Mouse (Mus musculus) megakaryocyte, embryonic 14.5 days (primary cell): ENCODE data around the gene March2. TPM values are rescaled to one million over a fixed set of nuclear protein-coding genes. Genes with fewer than 3 reads are reported as not detected.
A peak's percentile ranks its signal among the peaks of the same experiment; 100 is the strongest.

Experiments
- H3K27me3 ChIP-seq: replicated peaks from 2 replicates; pipeline ENCODE3; 2012; ENCODE audit warnings: inconsistent platforms
- H3K36me3 ChIP-seq: replicated peaks from 2 replicates; pipeline ENCODE3; 2012; ENCODE audit warnings: low read length, inconsistent platforms, mixed read lengths
- H3K4me1 ChIP-seq: 2 replicates; pipeline ENCODE4 v1.6.1; 2012; ENCODE audit warnings: inconsistent platforms
- H3K4me3 ChIP-seq: replicated peaks from 2 replicates; pipeline ENCODE3; 2012; ENCODE audit warnings: moderate library complexity, mild to moderate bottlenecking, inconsistent platforms
- H3K9me3 ChIP-seq: 2 replicates; pipeline ENCODE4 v1.6.1; 2012; ENCODE audit warnings: inconsistent platforms
- FLI1 ChIP-seq: IDR thresholded peaks from 2 replicates; pipeline ENCODE4 v1.6.1; 2012; ENCODE audit warnings: low read length, inconsistent platforms, mixed read lengths
- GATA1 ChIP-seq: IDR thresholded peaks from 3 replicates; pipeline ENCODE4 v1.6.1; 2012; ENCODE audit warnings: mixed read lengths, low read length, inconsistent platforms, borderline replicate concordance
- polyA plus RNA-seq: library from polyadenylated mRNA; stranded (reverse); fragments of >175 nt; gene quantifications from 2 replicates; pipeline ENCODE4 v1.2.3, GENCODE M21; 2012; ENCODE audit warnings: low replicate concordance; ENCODE audit not compliant: insufficient read depth

March2 gene
- polyA plus RNA-seq, 1 experiment, result 126 TPM

DNA sequence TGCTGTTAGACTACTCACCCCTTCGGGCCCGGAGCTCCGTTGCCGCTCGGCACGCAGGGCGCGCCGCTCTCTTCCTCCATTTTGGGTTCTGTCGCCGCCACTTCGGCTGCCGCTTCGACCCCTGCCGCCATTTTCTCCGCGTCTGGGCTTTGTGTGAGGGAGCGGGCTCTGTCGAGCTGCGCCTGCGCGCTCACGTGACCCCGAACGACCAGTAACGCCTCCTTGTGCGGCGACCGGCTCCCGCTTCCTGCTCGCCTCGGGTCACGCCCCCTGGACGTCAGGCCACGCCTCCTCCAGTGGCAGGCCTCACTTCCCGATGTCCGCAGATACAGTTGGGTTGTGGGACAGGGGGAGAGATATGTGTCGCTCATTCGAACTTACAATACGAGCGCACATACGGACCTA, 33.2 kb downstream of the March2 start:
- Histone ChIP-seq H3K36me3 (peaks cover 50% of the 10 kb centered on the region), H3K4me1 (peaks cover 52% of the 10 kb centered on the region), H3K27me3 (no peaks in the 10 kb centered on the region), H3K4me3 (peak overlapping the region; percentile 93), H3K9me3 (no peaks in the 10 kb centered on the region)
- TF ChIP-seq GATA1 (no peak), FLI1 (no peak; the same call in 1 of the 2 replicates)

GRCm38 (mm10) chr17:33684671-33685231, 33.7 kb downstream of the March2 start:
- Histone ChIP-seq H3K4me3 (peak overlapping the region; percentile 93), H3K36me3 (peaks cover 46% of the 10 kb centered on the region), H3K27me3 (no peaks in the 10 kb centered on the region), H3K4me1 (peaks cover 55% of the 10 kb centered on the region), H3K9me3 (no peaks in the 10 kb centered on the region)
- no peak for TF ChIP-seq GATA1
- TF ChIP-seq FLI1, result no peak; the same call in 1 of the 2 replicates

DNA sequence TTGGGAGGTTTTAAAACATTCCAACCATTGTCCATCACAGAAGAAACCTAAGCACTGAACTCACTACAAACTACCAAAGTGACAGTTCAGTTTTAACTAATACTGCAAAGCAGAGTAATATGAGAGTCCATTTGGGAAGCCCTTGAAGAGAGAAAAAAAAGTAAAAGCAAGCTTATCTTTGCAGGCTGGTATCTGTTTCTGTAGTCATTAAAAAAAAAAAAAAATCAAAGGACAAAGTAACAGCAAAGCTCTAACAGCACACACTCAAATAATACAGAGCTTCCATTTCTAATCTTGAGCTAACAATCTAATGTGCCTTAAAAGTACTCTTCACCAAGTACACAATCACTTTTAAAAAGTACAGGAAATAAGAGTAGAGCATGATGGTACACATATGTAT, 36.7 kb downstream of the March2 start:
- Histone ChIP-seq H3K4me1 (peaks cover 74% of the 10 kb centered on the region), H3K9me3 (no peaks in the 10 kb centered on the region)

GRCm38 (mm10) chr17:33678771-33679170, 39.7 kb downstream of the March2 start:
- H3K36me3 ChIP-seq, result peaks cover 62% of the 10 kb centered on the region
- H3K4me1 ChIP-seq, result peaks cover 80% of the 10 kb centered on the region
- H3K4me3 ChIP-seq, result no peak overlapping the region
- H3K9me3 ChIP-seq, result no peaks in the 10 kb centered on the region
- no peaks in the 10 kb centered on the region for H3K27me3 ChIP-seq
- TF ChIP-seq GATA1, result no peak
- TF ChIP-seq FLI1, result no peak

More for the DNA sequence above, 36.7 kb downstream of the March2 start:
- H3K36me3 ChIP-seq, result peaks cover 48% of the 10 kb centered on the region
- H3K27me3 ChIP-seq, result no peaks in the 10 kb centered on the region
- TF ChIP-seq GATA1, result no peak
- no peak for TF ChIP-seq FLI1
- peak overlapping the region; percentile 67 for H3K4me3 ChIP-seq

GRCm38 (mm10) chr17:33676086-33676485, 42.4 kb downstream of the March2 start:
- TF ChIP-seq FLI1, result no peak
- no peak for TF ChIP-seq GATA1
- H3K4me1 ChIP-seq, result peaks cover 70% of the 10 kb centered on the region
- H3K36me3 ChIP-seq, result peaks cover 68% of the 10 kb centered on the region
- H3K4me3 ChIP-seq, result no peak overlapping the region
- no peaks in the 10 kb centered on the region for H3K9me3 ChIP-seq
- H3K27me3 ChIP-seq, result no peaks in the 10 kb centered on the region

DNA sequence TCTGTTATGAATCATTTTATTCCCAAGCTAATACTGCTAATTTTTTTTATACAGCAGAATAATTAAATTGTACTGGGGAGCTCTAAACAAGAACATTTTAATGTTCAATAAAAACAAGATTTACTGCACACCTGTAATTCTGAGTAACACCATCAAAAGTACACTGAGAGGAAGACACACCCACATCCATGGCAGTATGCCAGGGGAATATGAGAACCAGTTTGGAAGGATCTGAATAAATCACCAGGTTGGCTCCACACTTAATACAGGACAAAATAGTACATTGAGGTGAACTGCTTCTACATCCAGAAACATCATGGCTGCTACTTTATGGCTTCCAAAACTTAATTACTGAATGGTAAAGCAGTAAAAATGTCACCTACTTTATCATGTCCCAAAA, 43.0 kb downstream of the March2 start:
- peaks cover 68% of the 10 kb centered on the region for H3K4me1 ChIP-seq
- no peak for TF ChIP-seq FLI1
- TF ChIP-seq GATA1, result no peak
- H3K4me3 ChIP-seq, result no peak overlapping the region
- no peaks in the 10 kb centered on the region for H3K9me3 ChIP-seq
- H3K27me3 ChIP-seq, result no peaks in the 10 kb centered on the region
- peaks cover 71% of the 10 kb centered on the region for H3K36me3 ChIP-seq

DNA sequence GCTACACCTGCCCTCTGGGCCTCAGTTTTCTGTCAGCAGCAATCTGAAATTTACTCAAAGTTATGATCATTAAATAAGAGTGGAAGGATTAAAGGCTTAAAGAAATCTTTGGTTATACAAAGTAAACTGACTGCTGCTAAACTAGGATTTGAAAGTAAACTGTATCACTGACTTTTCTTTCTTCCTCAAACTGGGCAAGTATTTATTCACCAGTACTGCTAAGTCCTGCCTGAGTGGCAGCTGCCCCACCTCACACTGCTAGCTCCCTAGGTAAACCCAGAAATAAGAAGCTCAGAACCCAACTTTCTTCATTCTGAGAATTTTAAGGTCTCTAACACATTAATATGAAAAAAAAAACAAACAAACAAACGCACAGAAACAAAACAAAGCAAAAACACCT, 44.6 kb downstream of the March2 start:
- TF ChIP-seq FLI1 (no peak), GATA1 (no peak)
- Histone ChIP-seq H3K4me1 (peaks cover 65% of the 10 kb centered on the region), H3K27me3 (no peaks in the 10 kb centered on the region), H3K9me3 (no peaks in the 10 kb centered on the region), H3K36me3 (peaks cover 80% of the 10 kb centered on the region), H3K4me3 (no peak overlapping the region)

DNA sequence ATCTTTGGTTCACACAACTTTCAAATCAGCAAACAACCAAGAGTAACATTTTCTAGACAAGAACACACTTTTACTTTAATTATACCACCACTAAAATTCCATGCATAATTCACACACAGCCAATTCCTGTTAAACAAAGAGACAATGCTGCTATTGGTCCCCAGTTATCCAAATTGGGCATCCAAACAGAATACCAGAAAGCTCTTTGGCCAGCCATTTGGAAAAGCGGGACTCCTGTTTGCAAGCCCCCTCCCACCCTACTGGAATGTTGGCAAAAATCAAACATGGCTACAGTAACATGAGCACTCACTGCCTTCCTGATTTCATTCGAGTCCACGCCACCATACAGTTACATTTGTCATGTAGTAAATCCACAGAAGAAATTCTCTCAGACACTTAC, 48.8 kb downstream of the March2 start:
- H3K4me1 ChIP-seq, result peaks cover 35% of the 10 kb centered on the region
- TF ChIP-seq FLI1 (no peak), GATA1 (no peak)
- H3K4me3 ChIP-seq, result no peak overlapping the region
- H3K9me3 ChIP-seq, result no peaks in the 10 kb centered on the region
- H3K27me3 ChIP-seq, result no peaks in the 10 kb centered on the region
- peaks cover 83% of the 10 kb centered on the region for H3K36me3 ChIP-seq

GRCm38 (mm10) chr17:33666813-33667212, 51.7 kb downstream of the March2 start:
- no peak for TF ChIP-seq FLI1
- no peak for TF ChIP-seq GATA1
- no peaks in the 10 kb centered on the region for H3K9me3 ChIP-seq
- peaks cover 93% of the 10 kb centered on the region for H3K36me3 ChIP-seq

DNA sequence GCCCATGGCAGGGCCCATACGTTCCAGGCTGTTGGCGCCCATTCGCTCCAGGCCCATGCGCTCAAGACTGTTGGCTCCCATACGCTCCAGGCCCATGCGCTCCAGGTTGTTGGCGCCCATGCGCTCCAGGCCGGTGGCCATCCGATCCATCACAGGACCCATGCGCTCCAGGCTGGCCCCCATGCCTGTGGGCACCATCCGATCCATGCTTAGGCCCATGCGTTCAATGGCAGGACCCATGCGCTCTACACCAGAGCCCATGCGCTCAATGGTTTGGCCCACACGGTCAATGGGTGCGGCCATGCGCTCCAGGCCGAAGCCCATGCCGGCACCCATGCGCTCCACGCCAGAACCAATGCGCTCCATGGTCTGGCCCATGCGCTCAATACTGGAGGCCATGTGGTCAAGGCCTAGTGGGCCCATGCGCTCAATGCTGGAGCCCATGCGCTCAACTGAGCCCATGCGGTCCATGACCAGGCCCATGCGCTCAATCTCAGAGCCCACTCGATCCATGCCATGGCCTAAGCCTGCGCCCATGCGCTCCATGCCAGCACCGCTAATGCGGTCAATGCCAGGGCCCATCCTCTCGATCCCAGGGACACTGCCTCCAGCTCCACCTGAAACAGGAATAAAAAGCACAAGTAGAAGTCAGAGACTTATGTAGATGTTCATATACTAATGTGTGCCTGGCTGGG, 68.5 kb downstream of the March2 start:
- Histone ChIP-seq H3K9me3 (no peaks in the 10 kb centered on the region), H3K4me1 (peaks cover 11% of the 10 kb centered on the region), H3K4me3 (no peak overlapping the region), H3K36me3 (peaks cover 100% of the 10 kb centered on the region), H3K27me3 (no peaks in the 10 kb centered on the region)
- TF ChIP-seq FLI1, result no peak
- TF ChIP-seq GATA1, result no peak

More at GRCm38 (mm10) chr17:33666813-33667212, 51.7 kb downstream of the March2 start:
- Histone ChIP-seq H3K4me3 (no peak overlapping the region), H3K27me3 (no peaks in the 10 kb centered on the region), H3K4me1 (peaks cover 18% of the 10 kb centered on the region; the same call in 1 of the 2 replicates)
